Mouse (Mus musculus) cerebellum, adult 2 months (tissue): ENCODE measurements around the gene Lrrfip2.

ENCODE experiments used
- CTCF ChIP-seq: fragments of 200-500 bp; IDR thresholded peaks from 2 replicates; pipeline ENCODE4 v1.5.1; 2011; ENCODE audit warnings: low read depth, mild to moderate bottlenecking, control low read depth, low read length, moderate library complexity, borderline replicate concordance; ENCODE audit not compliant: insufficient read depth
- POLR2A ChIP-seq: fragments of 200-500 bp; IDR thresholded peaks from 2 replicates; pipeline ENCODE4 v1.6.1; 2011; ENCODE audit warnings: low read length, control low read depth, borderline replicate concordance; ENCODE audit not compliant: insufficient read depth

DNA sequence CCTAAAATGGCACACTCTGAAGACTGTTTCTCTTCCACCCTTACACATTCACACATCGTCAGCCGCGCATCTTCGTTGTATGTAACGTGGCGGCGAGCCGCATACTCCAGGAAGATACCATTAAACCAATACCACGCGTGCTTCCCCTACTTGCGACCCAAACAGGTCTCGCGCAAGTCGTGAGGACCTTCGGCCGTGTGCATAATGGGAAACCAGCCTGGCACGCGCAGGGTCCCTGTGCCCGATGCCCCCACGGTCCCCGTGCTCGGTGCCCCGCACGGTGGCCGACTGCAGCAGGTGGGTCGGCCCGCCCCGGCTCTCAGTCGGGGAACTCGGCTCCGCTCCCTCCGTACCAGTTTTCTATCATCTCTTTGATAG, 153.7 kb downstream of the Lrrfip2 start:
- TF ChIP-seq CTCF = no peak
- TF ChIP-seq POLR2A = no peak
